Mouse (Mus musculus) megakaryocyte-erythroid progenitor cell, adult 5-6 weeks (primary cell): Measurements from ENCODE around the gene Kcnd3. TPM values are rescaled to one million over a fixed set of nuclear protein-coding genes. Genes with fewer than 3 reads are reported as not detected.

Source experiments
- ATAC-seq: replicated peaks from 2 replicates; pipeline ENCODE4 v1.8.0; 2016; ENCODE audit warnings: mild to moderate bottlenecking, inconsistent platforms; ENCODE audit not compliant: severe bottlenecking, poor library complexity, low FRiP score, low TSS enrichment
- total RNA-seq, 2 experiments: library from RNA; stranded (forward) in 1 of 2; stranded (reverse) in 1 of 2; fragments of 200-1000, 215-1000 nt in 1 of 2; fragments of >200 nt in 1 of 2; fragmentation: Nextera tagmentation in 1 of 2; gene quantifications; 2 replicates each; pipeline ENCODE4 v1.2.3; 2014 to 2017

Kcnd3 gene
- total RNA-seq, 2 experiments from 2014 or later = not detected

DNA sequence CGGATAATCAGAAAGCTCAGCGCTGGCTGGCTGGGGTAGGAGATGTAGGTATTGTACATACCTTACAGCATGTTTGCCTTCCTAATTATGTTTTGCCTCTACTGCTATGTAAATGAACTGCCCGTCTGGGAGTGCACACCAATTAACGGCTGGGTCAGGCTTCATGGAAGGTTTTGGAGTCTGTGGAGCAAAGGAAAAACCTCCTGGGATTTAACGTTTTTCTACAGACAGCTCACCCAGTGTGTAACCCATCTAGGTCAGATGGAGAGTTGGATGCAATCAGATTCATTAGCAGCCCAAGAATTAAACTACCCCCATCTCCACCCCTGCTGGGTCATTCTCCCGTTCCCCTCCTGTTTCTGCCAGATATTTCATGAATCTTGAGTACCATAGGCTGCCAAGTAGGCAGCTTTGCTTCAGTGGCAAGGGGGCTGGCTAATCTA, 117.2 kb downstream of the Kcnd3 start:
- ATAC-seq = no peak

DNA sequence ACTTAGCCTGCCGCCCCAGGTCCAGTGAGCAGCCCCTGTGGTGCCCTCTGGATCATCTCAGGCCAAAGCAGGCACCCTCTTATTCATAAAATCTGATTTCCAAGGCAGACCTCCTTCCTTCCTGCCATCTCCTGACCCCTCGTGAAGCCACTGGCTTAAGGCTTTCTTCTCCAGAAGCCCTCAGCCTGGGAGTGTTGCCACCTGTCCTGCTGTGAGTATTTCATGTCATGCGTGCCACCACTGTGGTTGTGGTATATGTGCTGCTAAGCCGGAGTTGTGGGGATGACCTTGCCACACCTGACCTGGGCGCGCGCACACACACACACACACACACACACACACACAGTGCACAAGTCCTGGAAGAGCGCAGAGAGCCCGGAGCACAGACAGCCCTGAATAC, 117.8 kb downstream of the Kcnd3 start:
- no peak; the same call in 1 of the 2 replicates for ATAC-seq

GRCm38 (mm10) chr3:105570818-105571217, 118.7 kb downstream of the Kcnd3 start:
- no peak for ATAC-seq

GRCm38 (mm10) chr3:105571944-105572343, 119.8 kb downstream of the Kcnd3 start:
- no peak for ATAC-seq

DNA sequence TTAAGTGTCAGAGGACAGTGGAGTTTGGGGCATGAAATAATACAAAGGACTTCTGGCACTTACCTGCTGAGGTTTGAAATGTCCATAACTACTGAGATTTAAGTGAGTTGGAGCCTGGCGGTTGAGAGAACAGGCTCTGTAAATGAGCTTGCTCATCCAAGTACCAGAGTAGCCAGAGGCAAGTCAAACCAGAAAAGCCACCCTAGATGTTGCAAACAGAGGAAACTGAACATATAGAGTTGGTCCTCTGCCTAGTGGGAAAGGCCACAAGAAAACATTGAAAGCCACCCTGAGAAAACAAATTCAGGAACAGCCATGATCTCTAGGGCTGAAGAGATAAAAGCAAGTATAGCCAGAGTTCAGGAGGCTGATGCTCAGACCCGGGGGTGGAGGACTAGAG, 121.0 kb downstream of the Kcnd3 start:
- ATAC-seq = no peak

GRCm38 (mm10) chr3:105578320-105578719, 126.2 kb downstream of the Kcnd3 start:
- ATAC-seq = no peak

DNA sequence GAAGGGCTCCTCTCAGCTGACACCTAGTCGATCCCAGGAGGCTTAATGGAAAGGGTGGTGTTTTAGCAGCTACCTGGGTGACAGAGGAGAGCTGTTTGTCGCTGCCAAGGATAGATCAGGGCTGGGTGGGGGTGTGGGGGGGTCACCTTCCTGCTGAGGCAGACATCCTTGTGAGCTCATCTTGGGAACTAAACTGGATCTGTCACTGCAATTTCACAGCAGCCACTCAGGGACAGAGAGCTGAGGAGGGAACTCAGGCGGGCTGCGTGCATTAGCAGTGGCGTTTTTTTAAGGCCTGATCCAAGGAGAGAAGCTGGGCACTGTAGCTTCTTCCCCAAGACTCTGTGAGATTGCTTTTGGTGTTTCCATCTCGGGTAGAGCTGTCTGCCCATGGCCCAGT, 129.0 kb downstream of the Kcnd3 start:
- no peak for ATAC-seq

- ATAC-seq = no peak
Observed at GRCm38 (mm10) chr3:105585734-105586159, 133.6 kb downstream of the Kcnd3 start.

DNA sequence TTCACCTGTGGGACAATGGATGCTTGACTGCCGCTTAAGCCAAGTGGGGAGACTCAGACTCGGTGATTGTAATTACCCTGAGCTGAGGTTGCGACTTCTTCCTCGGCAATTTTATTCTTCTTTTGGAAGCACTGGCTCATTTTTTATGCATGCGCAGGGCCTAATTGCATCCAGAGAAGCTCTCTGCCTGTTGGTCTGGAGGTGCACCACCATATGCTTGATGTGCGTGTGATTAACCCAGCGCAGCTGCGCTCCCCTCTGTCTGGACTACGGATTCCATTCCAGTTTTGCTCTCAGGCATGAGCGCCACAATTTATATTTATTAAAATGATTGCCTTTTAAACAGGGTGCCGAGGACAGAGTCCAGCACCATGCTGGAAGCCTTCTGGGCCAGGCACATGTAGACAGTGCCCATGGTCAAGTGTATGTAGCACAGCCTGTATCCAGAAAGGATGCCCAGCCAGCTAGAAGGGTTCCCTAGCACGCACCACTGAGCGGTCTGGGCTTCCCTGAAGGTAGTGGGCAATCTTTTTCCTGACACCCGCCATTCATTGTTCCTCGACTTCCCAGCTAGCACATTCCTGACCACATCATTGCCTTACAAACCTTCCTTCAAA, 138.0 kb downstream of the Kcnd3 start:
- ATAC-seq = no peak

GRCm38 (mm10) chr3:105591766-105592165, 139.6 kb downstream of the Kcnd3 start:
- ATAC-seq = no peak

DNA sequence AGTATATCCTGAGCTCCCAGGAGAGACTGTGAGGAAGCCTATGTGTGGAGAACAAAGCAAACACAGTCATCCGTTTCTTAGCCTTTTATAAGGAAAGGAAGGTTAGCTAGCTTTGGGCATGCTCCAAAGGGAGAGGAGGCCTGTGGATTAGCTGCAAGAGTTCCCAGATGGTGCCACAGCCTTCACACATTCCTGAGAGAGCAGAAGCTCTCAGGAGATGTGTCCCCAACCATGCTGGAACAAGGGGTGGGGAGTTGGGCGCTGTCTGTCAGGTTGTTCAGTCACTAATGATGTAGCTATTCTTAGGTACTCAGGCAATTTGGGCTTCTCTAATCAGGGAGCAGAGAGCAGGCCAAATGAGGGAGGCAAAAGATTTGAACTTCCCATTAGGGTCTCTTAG, 140.1 kb downstream of the Kcnd3 start:
- no peak for ATAC-seq

- ATAC-seq = no peak
Observed at GRCm38 (mm10) chr3:105600483-105600882, 148.4 kb downstream of the Kcnd3 start.

- no peak for ATAC-seq
Observed at GRCm38 (mm10) chr3:105602966-105603365, 150.8 kb downstream of the Kcnd3 start.

GRCm38 (mm10) chr3:105605726-105606125, 153.6 kb downstream of the Kcnd3 start:
- ATAC-seq = no peak

- no peak for ATAC-seq
Observed at GRCm38 (mm10) chr3:105608857-105609256, 156.7 kb downstream of the Kcnd3 start.

GRCm38 (mm10) chr3:105611531-105612422, 159.6 kb downstream of the Kcnd3 start:
- ATAC-seq = no peak

GRCm38 (mm10) chr3:105612423-105612814, 160.3 kb downstream of the Kcnd3 start:
- ATAC-seq = no peak

GRCm38 (mm10) chr3:105616861-105617743, 165.0 kb downstream of the Kcnd3 start:
- ATAC-seq = no peak

- ATAC-seq = no peak
Observed at GRCm38 (mm10) chr3:105621154-105621553, 169.0 kb downstream of the Kcnd3 start.

DNA sequence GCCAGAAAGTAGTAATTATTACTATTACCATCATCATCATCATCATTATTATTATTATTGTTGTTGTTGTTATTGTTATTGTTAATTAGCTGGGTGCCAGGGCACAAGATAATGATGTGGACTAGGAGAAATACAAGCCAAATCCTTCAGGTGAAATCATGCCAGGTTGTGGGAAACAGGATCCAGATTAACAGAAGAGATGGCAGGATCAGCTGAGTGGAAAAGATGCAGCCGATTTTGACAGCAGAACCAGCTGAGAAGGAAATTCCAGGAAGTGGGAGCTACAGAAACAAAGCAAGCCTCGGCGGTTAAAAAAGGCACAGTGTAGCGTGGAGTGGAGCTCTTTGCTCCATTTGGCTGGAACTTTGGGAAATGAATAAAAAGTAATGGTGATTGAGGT, 171.0 kb downstream of the Kcnd3 start:
- no peak for ATAC-seq
